Mouse (Mus musculus): ENCODE measurements at regions not wholly inside any gene's neighbourhood (a gene's known extent, or its start where the extent isn't known, plus 50 kb on each side); places are given as distances from the start of the nearest gene placed in this dataset.

- no peak for DNase-seq (ENCODE audit: low spot score)
Observed at GRCm38 (mm10) chr9:47909051-47909450, 252.8 kb upstream of the Nxpe4 start.

DNA sequence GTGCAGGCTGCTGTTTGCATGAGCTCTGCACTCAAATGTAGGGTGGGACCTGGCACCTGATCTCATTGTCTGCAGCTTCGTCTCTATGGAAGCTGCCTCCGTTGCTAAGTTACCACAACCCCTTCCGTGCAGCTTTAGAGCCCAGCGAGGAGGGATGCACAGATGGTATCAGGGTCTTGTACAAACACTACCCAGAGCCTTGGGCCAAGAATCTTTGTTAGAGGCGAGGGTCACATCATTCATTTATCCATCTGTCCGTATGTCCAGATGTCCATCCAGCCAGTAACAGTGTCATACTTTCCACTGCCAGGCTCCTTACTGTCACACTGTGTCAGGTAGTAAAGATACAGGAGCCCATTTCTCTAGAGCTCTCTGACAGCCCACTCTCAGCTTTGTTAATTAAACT is 251.3 kb upstream of the Nxpe4 start:
- peak; percentile 44 for DNase-seq (ENCODE audit: low spot score)

- no peak for DNase-seq (ENCODE audit: low spot score)
Observed at GRCm38 (mm10) chr9:47912823-47913222, 249.0 kb upstream of the Nxpe4 start.

DNA sequence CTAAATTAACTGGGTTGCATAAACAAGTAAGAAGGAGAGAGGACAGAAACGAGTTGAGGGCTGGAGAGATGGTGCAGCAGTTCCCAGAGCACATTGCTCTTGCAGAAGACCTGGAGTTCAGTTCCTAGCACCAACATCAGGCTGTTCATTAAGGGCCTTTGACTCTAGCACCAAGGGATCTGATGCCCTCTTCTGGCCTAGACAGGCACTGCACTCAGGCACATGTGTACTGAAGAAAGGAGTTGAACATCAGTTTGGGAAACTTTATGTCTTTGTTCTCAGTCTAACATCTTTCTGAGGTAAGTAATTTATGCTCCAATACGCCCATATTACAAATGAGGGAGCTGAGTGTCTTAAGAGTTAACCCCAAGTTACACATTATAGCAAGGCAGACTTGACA is 226.5 kb upstream of the Nxpe4 start:
- DNase-seq (ENCODE audit: low spot score): no peak

DNA sequence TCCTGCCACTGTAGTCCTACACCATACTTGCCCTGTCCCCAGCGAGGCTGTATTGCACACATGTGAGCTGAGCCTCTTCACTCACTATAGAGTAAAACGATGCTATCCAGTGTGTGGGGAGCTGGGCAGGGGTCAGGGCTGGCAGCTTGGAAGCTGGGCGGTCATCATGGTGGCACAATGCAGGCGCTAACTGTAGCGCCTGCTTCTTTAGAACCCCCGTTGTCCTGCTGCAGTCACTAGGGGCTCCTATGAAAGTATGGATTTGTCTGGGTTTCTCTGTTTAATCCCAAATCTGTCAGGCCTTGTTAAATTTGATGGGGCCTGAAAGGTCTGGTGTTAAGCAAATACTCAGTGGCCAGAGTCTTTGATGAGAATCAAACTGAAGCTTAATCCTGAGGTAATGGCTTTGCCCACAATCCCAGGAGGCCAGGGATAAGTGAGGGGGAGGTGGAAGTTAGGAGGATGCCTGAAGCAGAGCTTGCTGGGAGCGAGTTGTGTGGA is 225.8 kb upstream of the Nxpe4 start:
- no peak for DNase-seq (ENCODE audit: low spot score)

DNA sequence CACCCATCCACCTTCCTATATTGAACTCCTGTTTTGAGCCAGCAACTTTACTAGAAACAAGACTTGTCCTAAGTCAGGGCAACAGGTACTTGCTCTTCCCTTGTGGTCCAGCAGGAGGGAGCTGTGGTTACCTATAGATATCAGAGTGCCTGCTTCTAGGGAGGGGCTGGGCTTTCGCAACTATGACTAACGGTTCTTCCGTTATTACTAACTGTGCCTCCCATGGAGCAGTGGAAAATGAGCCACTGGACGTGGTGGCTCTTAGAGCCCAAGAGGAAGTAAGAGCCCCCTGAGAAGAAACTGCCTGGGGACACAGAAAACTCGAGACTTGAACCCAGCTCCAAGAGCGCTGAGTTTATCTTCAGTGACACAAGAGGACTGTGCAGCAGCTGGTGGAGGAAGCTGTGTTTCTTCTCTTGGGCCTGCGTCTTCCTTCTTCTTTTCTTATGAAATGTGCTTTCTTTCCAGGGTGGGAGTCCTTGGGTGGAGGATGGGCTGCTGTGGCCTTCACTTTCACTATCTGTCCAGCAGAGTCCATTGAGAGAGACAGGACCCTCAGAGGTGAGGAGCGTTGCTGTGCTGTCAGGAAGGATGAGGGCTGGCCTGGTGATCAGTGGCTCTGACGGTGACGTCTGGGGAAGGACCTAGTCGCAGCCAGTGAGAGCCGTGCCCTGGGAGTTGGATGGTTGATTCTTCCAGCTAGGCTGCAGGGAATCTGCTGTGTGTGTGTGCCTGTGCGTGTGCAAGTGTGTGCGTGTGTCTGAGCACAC is 222.7 kb upstream of the Nxpe4 start:
- DNase-seq (ENCODE audit: low spot score): no peak

- peak; percentile 46 for DNase-seq (ENCODE audit: low spot score)
Observed at GRCm38 (mm10) chr9:47942761-47943583, 218.9 kb upstream of the Nxpe4 start.

- DNase-seq (ENCODE audit: low spot score): no peak
Observed at GRCm38 (mm10) chr9:47946226-47946625, 215.6 kb upstream of the Nxpe4 start.

- no peak for DNase-seq (ENCODE audit: low spot score)
Observed at GRCm38 (mm10) chr9:47957881-47958280, 203.9 kb upstream of the Nxpe4 start.

DNA sequence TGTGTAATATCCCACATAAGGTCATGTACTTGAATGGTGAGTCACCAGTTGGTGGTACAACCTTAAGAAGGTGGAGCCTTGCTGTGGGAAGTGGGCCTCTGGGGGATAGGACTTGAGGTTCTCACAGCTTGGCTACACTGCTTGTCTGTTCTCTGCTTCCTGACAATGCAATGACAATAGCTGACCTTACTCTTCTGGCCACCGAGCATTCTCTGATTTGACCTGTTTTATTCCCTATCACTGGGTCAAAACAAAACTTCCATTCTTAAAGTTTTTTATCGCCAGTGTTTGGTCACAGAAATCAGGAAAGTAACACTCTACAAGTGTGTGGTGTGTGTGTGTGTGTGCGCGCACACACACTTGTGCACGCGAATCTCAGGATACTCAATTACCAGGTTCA is 203.0 kb upstream of the Nxpe4 start:
- DNase-seq (ENCODE audit: low spot score): no peak

GRCm38 (mm10) chr9:47961176-47961575 is 200.6 kb upstream of the Nxpe4 start:
- DNase-seq (ENCODE audit: low spot score): no peak

DNA sequence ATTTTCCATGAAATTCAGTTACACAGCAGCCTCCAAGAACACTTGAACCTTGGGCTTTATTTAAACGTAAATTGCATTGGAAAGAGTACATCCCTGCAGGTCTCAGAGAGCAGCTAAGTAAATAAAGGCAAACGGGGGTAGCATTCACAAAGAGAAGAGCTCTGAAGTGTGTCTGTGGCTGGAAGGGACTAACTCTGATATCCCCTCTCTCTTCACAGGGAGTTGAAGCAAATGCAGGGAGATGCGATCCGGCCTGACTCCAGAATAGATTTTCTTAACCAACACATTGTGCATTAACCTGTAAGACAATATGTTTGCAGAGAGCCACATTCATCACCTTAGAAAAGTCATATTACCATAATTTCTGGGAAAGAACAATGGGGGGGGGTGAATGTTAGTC is 199.7 kb upstream of the Nxpe4 start:
- no peak for DNase-seq (ENCODE audit: low spot score)

- DNase-seq (ENCODE audit: low spot score): no peak
Observed at GRCm38 (mm10) chr9:47962589-47962988, 199.2 kb upstream of the Nxpe4 start.

DNA sequence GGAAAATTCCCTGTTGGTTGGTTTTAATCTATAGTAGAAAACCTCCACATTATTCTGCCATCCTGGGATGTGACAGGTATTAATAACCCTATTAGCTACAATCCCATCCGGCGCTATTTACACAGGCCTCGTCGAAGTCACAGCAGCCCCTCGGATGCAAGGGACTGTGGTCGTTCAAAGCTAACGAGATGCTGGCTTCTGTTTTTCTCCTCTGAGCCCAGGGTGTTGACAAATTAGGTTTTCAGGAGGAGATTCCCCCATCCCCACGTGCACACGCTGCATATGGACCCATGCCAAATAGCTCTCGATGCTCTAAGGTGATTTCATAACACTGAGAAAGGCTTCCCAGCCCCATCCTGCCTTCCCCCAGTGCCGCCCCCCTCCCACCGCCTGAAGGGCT is 188.7 kb upstream of the Nxpe4 start:
- DNase-seq (ENCODE audit: low spot score): no peak

GRCm38 (mm10) chr9:47985356-47986111 is 176.3 kb upstream of the Nxpe4 start:
- no peak for DNase-seq (ENCODE audit: low spot score)

GRCm38 (mm10) chr9:47987266-47987665 is 174.6 kb upstream of the Nxpe4 start:
- DNase-seq (ENCODE audit: low spot score): no peak

DNA sequence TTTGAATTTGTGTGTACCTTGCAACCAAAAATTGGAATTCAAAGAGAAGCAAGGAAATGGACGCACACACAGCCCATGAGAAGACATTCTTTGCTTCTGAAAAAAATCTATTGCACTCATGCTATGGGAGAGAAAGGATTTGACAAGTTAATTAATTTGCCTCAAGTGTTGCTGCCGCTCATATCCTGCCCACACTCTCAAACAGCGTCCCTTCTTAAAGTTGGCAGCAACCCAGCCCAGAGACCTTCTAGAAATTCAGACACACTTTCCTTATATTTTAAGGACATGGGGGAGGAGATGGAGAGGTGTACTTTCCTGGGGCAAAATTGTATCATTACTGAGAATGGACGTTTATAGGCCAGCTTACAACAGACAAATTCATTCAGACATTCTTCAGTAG is 167.2 kb upstream of the Nxpe4 start:
- no peak for DNase-seq (ENCODE audit: low spot score)

- DNase-seq (ENCODE audit: low spot score): no peak
Observed at GRCm38 (mm10) chr9:47999632-48000031, 162.2 kb upstream of the Nxpe4 start.

- peak; percentile 61 for DNase-seq (ENCODE audit: low spot score)
Observed at GRCm38 (mm10) chr9:48029021-48029420, 132.8 kb upstream of the Nxpe4 start.

DNA sequence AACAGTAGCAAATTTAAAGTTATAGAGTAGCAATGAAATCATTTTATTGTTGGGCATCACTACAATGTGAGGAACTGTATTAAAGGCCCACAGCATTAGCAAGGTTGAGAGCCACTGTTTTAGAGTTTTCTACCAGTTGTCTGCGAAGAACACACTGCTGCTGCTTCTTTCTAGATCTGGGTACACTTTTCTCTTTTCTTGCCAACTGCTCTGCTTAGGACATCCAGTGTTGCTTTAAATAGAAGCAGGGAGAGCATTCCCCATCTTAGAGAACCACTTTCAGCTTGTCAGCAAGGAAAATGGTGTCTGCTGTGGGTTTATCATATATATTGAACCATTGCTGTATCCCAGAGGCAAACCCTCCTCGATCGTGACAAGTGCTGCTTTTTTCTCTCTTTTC is 131.0 kb upstream of the Nxpe4 start:
- no peak for DNase-seq (ENCODE audit: low spot score)

DNA sequence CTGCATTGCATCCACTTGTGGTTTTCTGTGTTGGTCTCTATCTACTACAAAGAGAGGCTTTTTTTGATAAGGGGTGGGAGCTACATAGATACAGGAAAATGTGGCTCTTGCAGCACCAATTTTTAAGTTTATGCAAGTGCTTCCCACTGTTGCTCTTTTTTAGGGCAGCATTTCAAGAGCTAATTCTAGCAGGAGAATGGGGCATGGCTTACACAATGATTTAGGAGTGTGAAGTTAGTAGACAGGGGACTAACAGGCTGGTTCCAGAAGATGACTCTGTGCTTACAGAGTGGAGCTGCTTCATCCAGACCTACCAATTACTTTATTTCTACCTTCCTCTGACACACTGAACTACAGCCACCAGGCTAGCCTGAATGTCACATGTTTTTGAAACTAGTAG is 125.9 kb upstream of the Nxpe4 start:
- DNase-seq (ENCODE audit: low spot score): no peak

- no peak for DNase-seq (ENCODE audit: low spot score)
Observed at GRCm38 (mm10) chr9:48044826-48045225, 117.0 kb upstream of the Nxpe4 start.

DNA sequence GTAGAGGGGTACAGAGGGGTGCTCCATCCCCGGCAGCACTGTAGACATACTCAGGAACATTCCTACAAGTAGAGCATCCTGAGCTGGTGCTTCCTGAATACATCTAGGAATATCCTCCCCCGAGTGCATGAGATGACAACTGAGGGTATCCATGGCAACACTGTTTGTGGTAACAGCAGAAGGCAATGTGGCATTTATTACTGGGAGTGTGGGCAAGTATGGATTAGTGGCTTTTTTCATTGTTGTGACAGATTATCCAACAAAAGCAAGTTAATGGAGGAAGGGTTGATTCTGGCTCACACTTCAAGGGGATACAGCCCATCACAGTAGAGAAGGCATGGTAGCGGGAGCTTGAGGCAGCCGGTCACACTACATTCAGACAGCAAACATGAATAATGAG is 114.0 kb upstream of the Nxpe4 start:
- DNase-seq (ENCODE audit: low spot score): no peak
